Mouse (Mus musculus) B cell, adult 2 months (primary cell): ENCODE measurements at regions not wholly inside any gene's neighbourhood (a gene's known extent, or its start where the extent isn't known, plus 50 kb on each side); places are given as distances from the start of the nearest gene placed in this dataset.

Experiments used
- DNase-seq, 2 experiments: peaks; one replicate each; pipeline ENCODE4 v3.0.0; 2022

DNA sequence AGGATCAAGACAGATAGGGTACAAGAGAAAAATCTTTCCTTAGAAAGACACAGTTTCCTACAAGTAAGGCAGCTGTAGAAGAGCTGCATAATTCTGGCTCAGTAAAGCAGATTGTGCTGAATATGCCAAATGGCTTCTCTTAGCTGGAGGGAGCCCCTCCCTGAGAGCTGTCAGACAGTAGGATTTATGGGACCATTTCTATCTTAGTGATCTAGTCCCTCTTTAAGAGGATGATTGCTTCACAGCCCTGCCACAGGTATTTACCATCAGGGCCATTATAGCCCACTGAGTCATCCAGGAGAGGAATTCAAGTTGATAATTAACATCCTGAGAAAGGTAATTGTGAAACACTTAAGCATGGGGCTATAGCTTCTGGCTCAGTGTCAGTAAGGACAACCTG, 101.5 kb upstream of the Cypt1 start:
- no peak for DNase-seq

DNA sequence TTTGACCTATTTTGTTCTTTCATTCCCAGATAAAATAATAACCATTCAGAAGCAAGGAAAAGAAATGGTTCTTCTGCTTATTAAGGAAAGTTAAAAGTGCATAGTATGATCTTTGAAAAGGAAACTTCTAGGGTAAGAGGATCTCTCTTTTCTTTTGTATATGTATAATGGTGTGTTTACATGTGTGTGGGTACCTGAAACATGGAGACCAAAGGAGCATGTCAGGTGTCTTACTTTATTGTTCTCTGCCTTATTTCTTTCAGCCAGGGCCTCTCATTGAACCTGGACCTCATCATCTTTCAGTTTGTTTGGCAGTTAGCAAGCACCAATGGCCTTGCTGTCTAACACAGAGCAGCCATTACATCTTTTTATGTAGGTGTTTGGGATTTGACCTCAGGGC, 101.0 kb upstream of the Cypt1 start:
- DNase-seq: no peak

DNA sequence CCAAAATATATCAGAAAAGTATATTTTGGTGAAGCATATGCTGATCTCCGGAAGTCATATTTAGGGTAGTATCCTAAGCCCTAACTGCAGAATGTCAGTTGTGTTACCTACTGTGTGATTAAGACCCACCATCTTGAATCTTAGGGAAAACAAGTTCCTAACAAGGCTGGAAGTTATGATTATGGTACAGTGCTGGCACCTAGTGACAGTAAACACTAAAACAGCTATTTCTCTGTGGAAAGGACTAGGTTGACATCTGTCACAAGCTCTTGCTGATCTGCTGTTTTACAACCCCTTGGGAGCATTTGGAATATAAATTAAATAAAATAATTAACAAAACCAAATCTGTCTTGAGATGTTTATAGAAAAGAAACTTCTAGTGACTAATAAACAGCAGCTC, 84.6 kb upstream of the Cypt1 start:
- no peak for DNase-seq

DNA sequence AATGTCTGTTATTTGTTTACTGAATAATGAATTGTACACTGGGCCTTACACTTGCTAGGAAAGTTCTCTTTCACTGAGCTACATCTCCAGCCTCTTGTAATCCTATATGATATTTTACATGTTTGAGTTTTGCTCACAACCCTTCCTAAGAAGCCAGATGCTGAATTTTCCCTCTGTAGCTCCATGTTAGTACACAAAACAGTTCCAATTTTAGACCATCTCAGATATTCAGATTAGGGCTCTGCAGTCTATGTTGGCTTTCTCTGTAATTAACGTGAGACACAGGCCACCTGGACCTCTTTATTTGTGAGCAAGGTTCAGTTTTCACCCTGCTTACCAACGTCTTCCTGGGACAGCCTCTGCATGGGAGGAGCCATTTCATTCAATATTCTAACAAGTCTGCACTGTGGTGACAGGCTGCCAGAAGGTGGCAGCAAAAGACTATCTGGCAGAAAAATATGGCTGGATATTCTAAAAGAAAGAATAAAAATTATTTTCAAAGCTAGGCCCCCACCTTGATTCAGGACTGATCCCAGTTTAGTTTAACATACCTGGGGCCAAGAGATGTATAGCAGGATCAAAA, 72.1 kb upstream of the Cypt1 start:
- DNase-seq: peak in 1 of 2 experiments; percentile 2
